Mouse (Mus musculus) layer of hippocampus, postnatal 14 days (tissue): ENCODE measurements around the gene Mcmbp. TPM values are rescaled to one million over a fixed set of nuclear protein-coding genes. Genes with fewer than 3 reads are reported as not detected.

Experiments used
- total RNA-seq, 2 experiments: library from RNA; stranded (reverse); gene quantifications; 2 replicates each; pipeline ENCODE4 v1.2.3; 2021

Mcmbp gene
- total RNA-seq, 2 experiments from 2014 or later = 24.0 to 29.1 TPM

Other genes with a start within 250 kb of the Mcmbp start
- 10 to 100 TPM in 1 of 2 experiments, 1 to 10 TPM in 1; 8.9 to 10.3 TPM for gene Bag3, start 216.9 kb downstream of the Mcmbp start, total RNA-seq
- 100 to 1,000 TPM; 246 to 261 TPM for gene Inpp5f, start 129.2 kb downstream of the Mcmbp start, total RNA-seq
- gene Sec23ip, start 4.4 kb upstream of the Mcmbp start, total RNA-seq = 10 to 100 TPM; 47.2 to 49.3 TPM